Mouse (Mus musculus) hematopoietic stem cell, adult 5-6 weeks (primary cell): ENCODE measurements at regions not wholly inside any gene's neighbourhood (a gene's known extent, or its start where the extent isn't known, plus 50 kb on each side); places are given as distances from the start of the nearest gene placed in this dataset.

Experiments
- ATAC-seq, 2 experiments: fragments of 125-278 bp in 1 of 2; replicated peaks in 1 of 2; 2 replicates each; pipeline ENCODE4 v1.8.0; 2016 to 2017; ENCODE audit warnings: inconsistent platforms in 2 of 2, mild to moderate bottlenecking in 2 of 2, moderate number of reproducible peaks in 2 of 2, low read depth in 1 of 2, moderate TSS enrichment in 1 of 2; ENCODE audit not compliant: low FRiP score in 2 of 2, poor library complexity in 2 of 2, severe bottlenecking in 2 of 2, insufficient read depth in 1 of 2, low TSS enrichment in 1 of 2

GRCm38 (mm10) chr7:71648314-71648713 is 297.0 kb upstream of the Gm10295 start:
- ATAC-seq: no peak

DNA sequence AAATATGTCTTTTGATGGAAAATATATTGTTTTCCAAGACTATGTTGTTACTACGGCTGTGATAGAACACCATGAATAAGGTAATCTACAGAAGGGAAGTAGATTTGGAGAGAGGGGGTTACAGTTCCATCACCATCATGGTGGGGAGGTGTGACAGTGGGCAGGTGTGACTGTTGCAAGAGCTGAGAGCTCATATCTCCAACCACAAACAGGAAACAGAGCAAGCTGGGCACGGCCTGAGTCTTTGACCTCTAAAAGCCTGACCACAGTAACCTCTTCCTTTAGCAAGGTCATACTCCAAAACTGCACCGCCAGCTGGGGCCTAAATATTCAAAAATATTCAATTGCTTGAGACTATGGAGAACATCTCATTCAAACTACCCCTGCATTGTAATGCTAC is 295.7 kb upstream of the Gm10295 start:
- ATAC-seq: no peak; a peak in 1 of 4 replicates

GRCm38 (mm10) chr7:71623048-71623447 is 271.8 kb upstream of the Gm10295 start:
- ATAC-seq: no peak

- ATAC-seq: no peak
These were observed 251.9 kb upstream of the Gm10295 start for GRCm38 (mm10) chr7:71603159-71603558.

- ATAC-seq: no peak
These were observed 245.5 kb upstream of the Gm10295 start for GRCm38 (mm10) chr7:71596780-71597179.

DNA sequence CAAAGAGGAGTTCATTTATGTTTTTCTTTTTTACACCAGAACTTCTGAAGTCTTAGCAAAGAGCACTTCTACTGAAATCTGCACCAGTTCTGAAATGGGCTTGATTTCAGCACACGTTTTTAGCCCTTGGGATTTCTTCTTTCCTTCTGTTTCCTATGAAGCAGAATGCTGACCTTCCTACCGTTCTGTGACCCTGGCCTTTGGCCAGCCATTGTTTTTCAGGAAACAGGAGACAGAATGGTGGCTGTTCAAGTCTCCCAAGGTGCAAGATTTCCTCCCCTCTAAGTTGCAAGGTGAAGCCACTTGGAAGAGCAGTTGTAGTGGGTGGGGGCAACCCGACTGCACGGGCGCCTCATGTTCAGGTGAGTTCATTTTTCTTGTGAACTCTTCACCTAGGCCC is 236.3 kb upstream of the Gm10295 start:
- no peak for ATAC-seq

DNA sequence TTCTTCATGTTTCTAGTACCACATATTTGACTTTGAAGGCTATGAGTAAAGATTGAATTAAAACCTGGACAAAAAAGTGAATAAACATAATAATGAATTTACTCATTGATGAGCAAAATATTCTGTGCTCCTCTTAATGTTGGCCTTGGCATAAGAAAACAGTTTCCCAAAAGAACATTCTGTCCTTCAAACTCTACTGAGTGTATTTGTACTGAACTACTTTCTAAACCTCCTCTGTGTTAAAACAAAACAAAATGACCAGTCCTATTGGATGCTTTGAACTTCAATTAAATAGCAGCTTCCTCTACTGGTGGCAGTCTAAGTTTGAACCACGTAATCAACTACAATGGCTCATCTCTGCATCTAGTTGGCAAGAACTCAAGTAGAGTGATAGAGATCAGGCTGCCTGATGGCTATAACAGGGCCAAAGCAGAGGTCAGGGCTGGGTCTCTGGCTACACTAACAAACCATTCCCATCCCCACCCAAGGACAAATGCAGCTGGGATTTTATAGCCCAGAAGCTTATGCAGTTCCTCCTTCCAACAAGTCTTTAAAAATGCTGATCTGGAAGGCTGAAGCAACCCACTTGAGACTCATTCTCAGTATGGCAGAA is 232.3 kb upstream of the Gm10295 start:
- no peak for ATAC-seq

DNA sequence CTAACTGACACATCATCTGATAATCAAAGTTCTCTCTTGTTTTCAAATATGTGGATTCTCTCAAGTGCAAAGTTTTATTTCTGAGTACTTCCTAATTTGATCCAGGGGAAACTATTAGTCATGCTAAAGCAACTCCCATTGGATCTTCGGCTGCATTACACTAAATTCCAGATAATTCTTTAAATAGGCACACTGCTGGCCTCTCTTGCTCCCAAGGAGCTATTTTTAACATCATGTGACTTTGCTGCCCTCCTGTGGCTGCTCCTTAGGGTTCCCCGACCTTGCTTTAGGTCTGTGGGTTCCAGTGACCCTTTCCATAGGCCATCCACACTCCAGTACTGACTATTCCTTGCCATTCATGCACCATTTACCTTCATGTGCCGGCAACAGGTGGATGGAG is 230.5 kb upstream of the Gm10295 start:
- peak; percentile 22 to 53; a peak in 1 of 4 replicates for ATAC-seq

DNA sequence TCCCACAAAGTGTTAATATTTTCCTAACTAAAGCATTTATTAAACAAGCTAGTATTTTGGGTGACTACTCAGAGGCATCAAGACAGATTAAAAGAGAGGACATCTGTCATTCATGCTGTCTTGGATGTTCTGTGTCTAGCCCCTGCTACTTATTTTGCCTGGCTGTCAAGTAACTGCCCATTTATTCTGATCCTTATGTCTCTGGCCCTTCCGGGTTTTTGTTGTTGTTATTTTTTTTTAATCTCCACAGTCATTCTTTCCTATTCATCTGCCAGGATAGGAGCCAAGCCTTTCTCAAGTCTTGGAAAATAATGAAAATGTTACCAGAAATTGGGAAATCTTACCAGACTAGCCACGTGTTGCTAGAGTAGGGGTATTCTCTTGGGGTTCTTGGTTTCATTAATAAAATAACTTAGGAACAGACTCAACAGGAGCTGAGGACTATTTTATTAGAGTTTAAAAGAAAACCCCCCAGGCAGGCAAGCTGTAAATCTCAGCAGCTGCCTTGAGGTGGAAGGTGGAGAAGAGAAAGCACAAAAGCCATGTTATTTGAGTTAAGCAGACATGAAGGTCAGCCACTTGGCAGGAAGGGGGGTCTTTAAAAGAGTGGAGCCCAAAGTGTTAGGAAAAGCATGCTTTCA is 209.1 kb upstream of the Gm10295 start:
- no peak for ATAC-seq

DNA sequence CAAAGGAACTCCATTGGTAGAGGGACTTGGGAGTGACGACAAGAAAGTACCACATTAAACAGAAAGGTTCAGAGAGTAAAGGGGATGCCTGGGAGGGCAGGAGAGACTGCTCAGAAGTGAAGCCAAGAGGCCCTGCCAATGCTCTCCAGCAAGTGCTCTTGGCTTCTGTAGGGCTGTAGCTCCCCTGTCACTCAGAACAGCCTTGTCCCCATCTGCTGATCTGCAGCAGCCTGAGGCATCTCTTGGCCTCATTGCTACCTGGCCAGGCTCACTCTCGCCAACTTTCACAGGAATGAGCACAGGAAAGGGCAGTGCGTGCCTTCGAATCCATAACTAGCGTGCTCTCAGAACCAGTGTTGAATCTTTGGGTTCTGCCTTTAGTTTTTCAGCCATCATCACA is 205.2 kb upstream of the Gm10295 start:
- ATAC-seq: no peak

- ATAC-seq: no peak
These were observed 204.2 kb upstream of the Gm10295 start for GRCm38 (mm10) chr7:71555476-71555875.

DNA sequence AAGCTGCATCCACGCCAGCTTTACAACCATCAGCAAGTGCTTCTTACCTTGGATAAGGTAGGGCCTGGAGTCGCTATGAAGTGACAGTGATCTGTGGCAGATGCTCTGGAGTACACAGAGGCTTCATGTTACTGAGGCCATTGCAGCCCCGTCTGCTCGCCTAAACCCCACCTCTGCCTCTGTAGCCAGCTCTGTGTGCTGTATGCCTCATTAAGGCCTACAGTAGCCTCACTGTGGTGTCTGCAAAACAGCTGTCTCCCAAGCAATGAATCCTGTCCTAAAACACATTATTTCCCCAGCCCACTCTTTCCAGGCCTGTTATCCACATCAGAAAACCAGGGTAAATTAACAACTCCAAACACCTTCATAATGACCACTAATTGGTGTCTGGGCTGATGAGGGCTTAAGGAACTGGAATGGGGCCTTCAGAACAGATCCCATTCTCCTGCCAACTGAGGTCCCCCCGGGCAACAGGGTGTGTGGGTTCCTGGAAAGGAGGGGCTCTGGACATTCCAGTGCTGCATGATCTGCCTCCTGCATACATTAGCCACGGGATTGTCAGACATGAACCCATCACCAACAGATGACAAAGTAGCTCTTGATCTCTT is 195.4 kb upstream of the Gm10295 start:
- no peak for ATAC-seq

- ATAC-seq: no peak
These were observed 190.2 kb upstream of the Gm10295 start for GRCm38 (mm10) chr7:71541467-71541866.

DNA sequence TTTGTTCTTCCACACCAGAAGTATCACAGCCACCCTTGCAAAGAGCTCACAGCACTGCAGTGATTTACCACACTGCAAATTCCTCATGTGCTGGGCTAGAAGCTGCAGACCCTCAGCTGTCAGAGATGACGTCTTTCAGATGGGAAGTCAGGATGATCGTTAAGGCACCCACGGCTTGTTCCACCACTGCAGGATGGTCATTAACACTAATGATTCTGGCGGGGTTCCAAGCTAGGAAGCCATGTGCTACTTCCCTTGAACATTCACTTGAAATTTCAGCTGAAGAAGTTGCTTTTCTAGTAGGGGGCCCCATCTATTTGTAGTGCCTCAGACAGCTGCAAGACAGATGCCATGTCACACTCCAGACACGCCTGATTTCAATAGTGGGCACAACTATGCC is 181.8 kb upstream of the Gm10295 start:
- no peak for ATAC-seq

DNA sequence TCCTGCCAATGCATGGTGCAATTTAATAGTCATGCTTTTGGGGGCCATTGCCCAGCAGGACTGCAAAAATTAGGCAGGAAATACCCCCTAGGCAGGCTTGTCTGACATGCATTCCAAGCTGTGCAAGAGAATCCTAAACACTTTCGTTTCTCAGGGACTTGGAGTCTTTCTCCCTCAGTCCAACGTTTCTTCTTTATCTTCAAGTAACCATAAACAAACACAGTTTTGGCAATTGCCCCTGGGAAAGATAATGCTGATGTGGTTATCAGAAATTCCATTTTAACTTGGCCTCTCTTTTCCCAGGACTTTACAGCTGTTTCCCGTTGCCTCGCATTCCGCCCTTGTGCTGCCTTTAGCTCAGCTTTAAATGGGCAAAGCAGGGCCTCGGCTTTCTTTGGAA is 180.2 kb upstream of the Gm10295 start:
- ATAC-seq: no peak

DNA sequence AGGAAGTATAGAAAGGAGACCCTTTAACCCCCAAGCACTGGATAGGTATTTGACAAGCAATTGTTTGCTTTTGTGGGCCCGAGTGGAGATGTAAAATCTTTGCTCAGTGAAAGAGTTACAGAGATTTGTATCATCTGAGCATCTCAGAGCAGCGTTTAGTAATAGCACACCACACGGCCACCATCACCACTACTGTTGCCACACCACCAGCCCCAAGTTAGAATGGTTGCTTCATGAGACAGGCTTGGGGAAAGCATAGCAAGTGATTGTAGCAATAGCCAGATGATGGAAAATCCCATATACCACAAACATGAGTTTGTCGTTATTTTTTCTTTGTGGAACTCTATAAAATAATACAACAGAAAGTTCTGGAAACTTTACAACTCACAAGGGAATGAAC is 179.6 kb upstream of the Gm10295 start:
- ATAC-seq: no peak

DNA sequence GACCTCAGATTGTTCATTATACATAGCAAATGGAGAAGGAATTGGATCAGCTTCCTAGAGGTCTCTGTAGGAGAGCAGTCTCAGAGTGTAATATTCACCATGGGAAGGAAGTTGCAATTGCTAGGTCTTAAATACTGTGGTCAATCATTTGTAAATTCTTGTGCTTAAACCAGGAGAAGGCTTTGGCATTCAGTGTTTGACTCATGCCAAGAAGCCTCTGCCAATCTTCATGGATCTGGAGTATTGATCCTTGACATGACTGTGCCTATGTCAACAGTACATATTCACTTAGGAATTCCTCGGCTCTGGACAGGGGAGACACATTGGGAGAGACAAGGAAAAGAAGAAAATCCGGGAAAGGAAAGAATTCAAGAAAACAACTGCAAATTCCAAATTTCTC is 174.9 kb upstream of the Gm10295 start:
- no peak for ATAC-seq

DNA sequence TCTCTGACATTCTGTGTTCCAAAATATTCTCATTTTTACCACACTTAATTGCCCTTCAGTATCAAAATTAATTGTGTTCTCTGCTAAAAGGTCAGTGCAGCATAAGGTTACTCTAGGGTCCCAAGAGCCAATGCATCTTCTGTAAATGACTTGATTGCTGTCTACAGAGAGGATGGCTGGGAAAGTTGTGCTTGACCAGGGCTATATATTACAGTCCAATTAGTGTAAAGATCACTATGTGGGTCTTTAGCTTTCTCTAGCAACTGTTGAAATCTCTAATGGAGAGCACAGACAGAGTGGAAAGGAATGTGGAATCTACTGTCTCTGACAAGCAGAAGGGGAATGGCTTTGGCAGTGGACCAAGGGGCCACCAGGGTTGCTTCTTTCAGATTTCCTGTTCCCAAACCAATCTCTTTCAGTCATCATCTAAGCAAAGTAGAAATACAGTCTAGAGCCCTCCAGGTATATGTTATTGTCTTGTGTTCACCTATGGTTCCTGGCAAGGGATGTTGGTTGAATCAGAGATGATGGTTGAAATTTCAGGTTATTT is 173.4 kb upstream of the Gm10295 start:
- ATAC-seq: no peak

DNA sequence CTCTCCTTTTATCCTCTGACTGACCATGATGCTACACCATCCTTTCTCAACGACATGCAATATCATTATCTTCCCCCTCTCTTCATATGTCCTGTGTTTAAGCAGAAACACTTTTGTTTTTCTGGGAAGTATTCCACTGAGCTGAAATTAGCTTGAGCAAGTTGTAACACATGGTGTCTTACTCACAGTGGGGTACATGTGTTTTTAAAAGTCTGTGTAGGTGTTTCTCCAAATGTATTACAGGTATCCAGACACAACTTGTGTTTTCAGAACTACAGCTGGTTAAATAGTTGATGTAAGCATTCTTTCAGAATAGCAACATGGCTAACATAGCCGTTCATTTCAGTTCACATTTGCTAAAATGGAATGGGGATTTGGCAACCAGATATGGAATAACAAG is 172.8 kb upstream of the Gm10295 start:
- no peak for ATAC-seq
